Mouse (Mus musculus): ENCODE measurements at regions not wholly inside any gene's neighbourhood (a gene's known extent, or its start where the extent isn't known, plus 50 kb on each side); places are given as distances from the start of the nearest gene placed in this dataset.
"Not testable (repeated sequence)": the region's sequence is repeated elsewhere in the genome, so short reads cannot be mapped to it uniquely, and the experiment has no call there.

DNA sequence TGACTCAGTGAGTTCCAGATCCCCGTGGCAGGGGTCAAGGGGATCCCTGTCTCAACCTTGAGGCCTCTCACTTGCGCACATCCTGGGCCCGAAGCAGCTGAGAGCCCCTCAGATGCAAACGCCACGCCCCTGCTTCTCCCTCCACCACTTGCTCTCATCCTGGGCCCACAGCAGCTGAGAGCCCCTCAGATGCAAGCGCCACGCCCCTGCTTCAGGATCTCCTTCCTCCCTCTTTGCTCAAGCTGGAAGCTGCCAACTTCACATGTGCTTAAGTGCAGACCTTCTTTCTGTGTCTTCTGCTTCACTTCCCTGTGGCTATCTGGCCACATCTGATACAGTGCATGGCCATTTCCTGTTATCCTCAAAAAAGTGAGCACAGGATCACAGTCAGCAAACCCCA lies 416.1 kb upstream of the Ercc4 start:
- H3K4me1 ChIP-seq (ENCODE audit: control insufficient read depth, insufficient read depth, low read length): peaks cover 12% of the 10 kb centered on the region
- ATAC-seq (replicated peaks; ENCODE audit: extremely low read depth, insufficient read depth, low FRiP score): no peak
- H3K9ac ChIP-seq (ENCODE audit: low read length): no peak overlapping the region
- H3K9me3 ChIP-seq (replicated peaks; ENCODE audit: control insufficient read depth, low read length): no peaks in the 10 kb centered on the region
- no peaks in the 10 kb centered on the region for H3K27me3 ChIP-seq (ENCODE audit: control insufficient read depth, insufficient read depth, low read length)
- H3K27ac ChIP-seq (ENCODE audit: low read length): no peak overlapping the region
- H3K4me3 ChIP-seq (ENCODE audit: low read length): no peak overlapping the region
- H3K4me2 ChIP-seq (ENCODE audit: low read depth, low read length): no peak overlapping the region
- WGBS: 66% methylated on average over 7 of the region's 7 CpGs
- no peaks in the 10 kb centered on the region for H3K36me3 ChIP-seq (ENCODE audit: control insufficient read depth, insufficient read depth)

DNA sequence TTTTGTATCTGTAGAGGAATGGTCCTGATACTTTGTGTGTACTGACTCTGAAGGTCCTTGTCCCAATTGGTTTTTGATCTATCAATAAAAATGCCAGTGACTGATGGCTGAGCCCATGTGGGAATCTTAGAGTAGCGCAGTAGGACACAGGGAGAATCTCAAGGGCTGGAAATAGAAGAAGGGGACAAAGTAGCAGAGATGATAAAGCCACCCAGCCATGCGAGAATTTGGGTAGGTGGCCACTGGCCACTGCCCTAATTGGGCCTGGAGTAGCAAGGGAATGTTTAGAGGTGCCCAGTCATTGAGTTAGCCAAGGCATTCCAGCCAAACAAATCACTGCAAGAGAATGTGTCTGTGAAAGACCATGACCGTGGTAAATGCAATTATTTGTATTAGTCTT lies 414.8 kb upstream of the Ercc4 start:
- Histone ChIP-seq H3K4me1 (ENCODE audit: control insufficient read depth, insufficient read depth, low read length) (peaks cover 12% of the 10 kb centered on the region), H3K27ac (ENCODE audit: low read length) (no peak overlapping the region), H3K36me3 (ENCODE audit: control insufficient read depth, insufficient read depth) (no peaks in the 10 kb centered on the region), H3K27me3 (ENCODE audit: control insufficient read depth, insufficient read depth, low read length) (no peaks in the 10 kb centered on the region), H3K4me2 (ENCODE audit: low read depth, low read length) (no peak overlapping the region), H3K9me3 (replicated peaks; ENCODE audit: control insufficient read depth, low read length) (no peaks in the 10 kb centered on the region), H3K4me3 (ENCODE audit: low read length) (no peak overlapping the region), H3K9ac (ENCODE audit: low read length) (no peak overlapping the region)
- no peak for ATAC-seq (replicated peaks; ENCODE audit: extremely low read depth, insufficient read depth, low FRiP score)
- WGBS: 82% methylated on average over 3 of the region's 3 CpGs

DNA sequence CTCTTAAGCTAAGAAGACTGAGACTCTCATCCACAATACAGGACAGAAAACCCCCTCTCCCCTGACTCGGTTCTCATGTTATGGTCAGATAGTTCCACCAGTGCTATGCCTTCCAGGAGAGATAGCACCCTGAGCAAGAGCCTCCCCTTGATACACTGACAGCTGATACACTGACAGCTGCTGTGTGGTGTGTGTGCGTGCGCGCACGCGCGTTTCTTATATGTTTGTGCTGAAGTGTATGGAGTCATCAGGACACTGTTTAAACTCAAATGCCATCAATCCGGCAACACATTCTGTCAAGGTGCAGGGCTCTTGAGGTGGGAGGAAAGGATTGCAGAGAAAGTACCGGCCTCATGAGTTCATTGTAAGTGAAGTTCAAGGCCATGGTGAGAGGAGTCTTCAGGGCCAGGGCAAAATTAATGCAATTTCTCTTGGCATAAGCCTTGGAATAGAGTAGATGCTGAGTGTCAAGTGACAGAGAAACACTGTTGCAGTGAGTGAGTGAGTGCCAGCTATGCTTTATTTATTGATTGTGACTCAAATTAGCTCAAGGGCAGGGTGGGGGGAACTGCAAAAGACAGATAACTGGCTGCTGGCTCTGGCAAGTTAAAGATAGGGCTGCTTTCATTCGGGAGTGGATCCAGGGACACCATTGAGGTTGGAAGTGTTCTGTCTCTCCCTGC lies 412.4 kb upstream of the Ercc4 start:
- 39% methylated on average over 10 of the region's 10 CpGs for WGBS
- H3K4me2 ChIP-seq (ENCODE audit: low read depth, low read length): peak overlapping the region; percentile 43
- H3K4me1 ChIP-seq (ENCODE audit: control insufficient read depth, insufficient read depth, low read length): peaks cover 12% of the 10 kb centered on the region
- H3K4me3 ChIP-seq (ENCODE audit: low read length): peak overlapping the region; percentile 14; the same call in 1 of the 2 replicates
- H3K27me3 ChIP-seq (ENCODE audit: control insufficient read depth, insufficient read depth, low read length): no peaks in the 10 kb centered on the region
- H3K36me3 ChIP-seq (ENCODE audit: control insufficient read depth, insufficient read depth): no peaks in the 10 kb centered on the region
- H3K9me3 ChIP-seq (replicated peaks; ENCODE audit: control insufficient read depth, low read length): no peaks in the 10 kb centered on the region
- H3K27ac ChIP-seq (ENCODE audit: low read length): peak overlapping the region; percentile 78
- H3K9ac ChIP-seq (ENCODE audit: low read length): no peak overlapping the region
- ATAC-seq (replicated peaks; ENCODE audit: extremely low read depth, insufficient read depth, low FRiP score): peak; percentile 88

DNA sequence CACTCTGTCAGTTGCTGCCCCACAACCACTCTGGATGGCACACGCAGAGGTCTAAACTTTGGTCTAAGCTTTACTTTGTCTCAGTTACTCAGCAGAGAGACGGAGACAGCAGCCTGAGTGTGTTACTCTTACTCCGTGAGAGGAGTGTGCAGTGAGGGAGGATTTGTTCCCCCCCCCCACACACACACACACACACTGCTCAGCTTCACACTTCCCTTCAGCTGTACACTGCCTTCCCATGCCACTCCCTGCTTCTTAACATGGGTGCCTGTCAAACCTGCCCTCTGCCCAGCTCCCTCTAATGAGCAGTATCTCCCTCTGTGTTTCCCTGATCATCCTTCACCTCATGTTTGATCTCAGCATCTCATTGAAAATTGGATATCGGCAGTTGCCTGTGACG lies 409.9 kb upstream of the Ercc4 start:
- 88% methylated on average over 5 of the region's 5 CpGs for WGBS
- Histone ChIP-seq H3K4me2 (ENCODE audit: low read depth, low read length) (no peak overlapping the region), H3K36me3 (ENCODE audit: control insufficient read depth, insufficient read depth) (no peaks in the 10 kb centered on the region), H3K4me1 (ENCODE audit: control insufficient read depth, insufficient read depth, low read length) (peaks cover 12% of the 10 kb centered on the region), H3K9me3 (replicated peaks; ENCODE audit: control insufficient read depth, low read length) (no peaks in the 10 kb centered on the region), H3K27ac (ENCODE audit: low read length) (no peak overlapping the region), H3K27me3 (ENCODE audit: control insufficient read depth, insufficient read depth, low read length) (no peaks in the 10 kb centered on the region), H3K4me3 (ENCODE audit: low read length) (no peak overlapping the region), H3K9ac (ENCODE audit: low read length) (no peak overlapping the region)
- ATAC-seq (replicated peaks; ENCODE audit: extremely low read depth, insufficient read depth, low FRiP score): no peak

DNA sequence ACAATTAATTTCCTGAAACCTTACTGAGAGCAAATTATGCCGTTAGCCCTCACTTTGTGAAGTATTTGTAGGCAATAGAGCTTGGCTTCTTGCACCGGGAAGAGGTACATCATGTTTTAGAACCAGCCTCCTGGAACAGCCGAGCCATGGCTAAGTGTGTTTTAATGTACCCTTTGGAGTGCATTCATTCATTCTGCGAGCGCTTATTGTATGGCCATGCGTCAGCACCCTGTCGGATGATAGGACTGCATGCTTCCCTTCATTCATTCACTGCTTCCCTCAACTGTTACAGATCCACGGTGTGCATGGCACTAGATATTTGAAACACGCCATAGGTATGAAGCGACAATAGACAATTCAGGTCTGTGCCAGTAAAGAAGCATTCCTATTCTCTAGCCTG lies 409.4 kb upstream of the Ercc4 start:
- no peaks in the 10 kb centered on the region for H3K36me3 ChIP-seq (ENCODE audit: control insufficient read depth, insufficient read depth)
- no peaks in the 10 kb centered on the region for H3K9me3 ChIP-seq (replicated peaks; ENCODE audit: control insufficient read depth, low read length)
- ATAC-seq (replicated peaks; ENCODE audit: extremely low read depth, insufficient read depth, low FRiP score): no peak
- H3K4me1 ChIP-seq (ENCODE audit: control insufficient read depth, insufficient read depth, low read length): peaks cover 12% of the 10 kb centered on the region
- no peaks in the 10 kb centered on the region for H3K27me3 ChIP-seq (ENCODE audit: control insufficient read depth, insufficient read depth, low read length)
- no peak overlapping the region for H3K4me2 ChIP-seq (ENCODE audit: low read depth, low read length)
- WGBS: 90% methylated on average over 10 of the region's 10 CpGs
- no peak overlapping the region for H3K9ac ChIP-seq (ENCODE audit: low read length)
- H3K4me3 ChIP-seq (ENCODE audit: low read length): no peak overlapping the region
- H3K27ac ChIP-seq (ENCODE audit: low read length): no peak overlapping the region

DNA sequence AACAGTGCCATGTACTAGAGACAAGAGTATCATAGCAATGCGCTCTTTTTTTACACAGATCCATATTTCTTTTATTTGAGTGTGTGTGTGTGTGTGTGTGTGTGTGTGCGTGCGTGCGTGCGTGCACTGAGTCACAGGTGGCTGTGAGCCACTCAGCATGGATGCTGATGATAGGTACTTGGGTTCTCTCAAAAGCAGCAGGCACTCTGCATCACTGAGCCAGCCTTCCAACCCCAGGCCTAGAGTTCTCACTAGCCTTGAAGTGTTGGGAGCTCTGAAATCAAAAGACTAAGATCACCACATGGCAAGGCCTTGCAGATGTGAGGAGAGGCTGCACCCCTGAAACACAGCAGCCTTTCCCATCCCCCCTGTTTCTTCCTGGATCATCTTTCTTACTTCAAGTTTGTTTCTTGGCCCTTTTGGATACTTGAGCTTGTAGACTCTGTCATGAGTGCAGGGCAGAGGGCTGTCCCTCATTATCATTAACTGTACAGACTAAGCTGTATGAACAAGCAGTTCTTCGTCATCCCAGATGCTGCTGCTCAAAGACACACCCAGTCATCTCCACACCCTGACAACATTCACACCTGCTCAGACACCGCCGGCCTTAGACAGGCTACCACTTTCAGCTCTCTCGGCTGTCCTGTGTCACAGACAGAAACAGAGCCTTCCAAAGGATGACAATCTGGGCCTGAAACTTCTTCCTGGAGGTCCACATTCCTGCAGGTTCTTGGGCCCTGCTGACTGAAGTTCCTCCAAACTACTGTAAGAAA lies 405.5 kb upstream of the Ercc4 start:
- H3K4me1 ChIP-seq (ENCODE audit: control insufficient read depth, insufficient read depth, low read length): no peaks in the 10 kb centered on the region
- no peak overlapping the region for H3K4me2 ChIP-seq (ENCODE audit: low read depth, low read length)
- H3K27ac ChIP-seq (ENCODE audit: low read length): no peak overlapping the region
- 82% methylated on average over 9 of the region's 9 CpGs for WGBS
- no peaks in the 10 kb centered on the region for H3K27me3 ChIP-seq (ENCODE audit: control insufficient read depth, insufficient read depth, low read length)
- H3K9ac ChIP-seq (ENCODE audit: low read length): no peak overlapping the region
- no peak overlapping the region for H3K4me3 ChIP-seq (ENCODE audit: low read length)
- H3K36me3 ChIP-seq (ENCODE audit: control insufficient read depth, insufficient read depth): no peaks in the 10 kb centered on the region
- H3K9me3 ChIP-seq (replicated peaks; ENCODE audit: control insufficient read depth, low read length): no peaks in the 10 kb centered on the region
- no peak for ATAC-seq (replicated peaks; ENCODE audit: extremely low read depth, insufficient read depth, low FRiP score)

DNA sequence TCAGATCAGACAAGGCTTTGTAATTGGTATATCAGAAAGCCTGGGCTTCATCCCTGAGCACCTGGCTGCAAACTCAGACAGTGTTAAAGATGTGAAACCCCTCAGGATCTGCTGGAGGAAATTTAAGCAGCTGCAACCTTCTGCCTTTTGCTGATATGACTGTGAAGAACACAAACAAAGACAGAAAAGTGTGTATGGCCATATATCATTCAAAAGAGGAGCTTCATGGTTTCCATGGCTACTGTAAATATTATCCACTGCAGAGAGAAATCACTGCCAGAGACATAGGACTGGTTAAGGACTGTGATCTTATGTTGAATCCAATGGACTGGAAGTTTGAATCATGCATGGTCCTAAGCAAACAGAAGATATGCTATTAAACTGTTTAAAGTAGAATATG lies 402.6 kb upstream of the Ercc4 start:
- H3K36me3 ChIP-seq (ENCODE audit: control insufficient read depth, insufficient read depth): no peaks in the 10 kb centered on the region
- no peak overlapping the region for H3K9ac ChIP-seq (ENCODE audit: low read length)
- ATAC-seq (replicated peaks; ENCODE audit: extremely low read depth, insufficient read depth, low FRiP score): no peak
- H3K4me2 ChIP-seq (ENCODE audit: low read depth, low read length): no peak overlapping the region
- no peaks in the 10 kb centered on the region for H3K4me1 ChIP-seq (ENCODE audit: control insufficient read depth, insufficient read depth, low read length)
- no peak overlapping the region for H3K4me3 ChIP-seq (ENCODE audit: low read length)
- H3K9me3 ChIP-seq (replicated peaks; ENCODE audit: control insufficient read depth, low read length): no peaks in the 10 kb centered on the region
- H3K27me3 ChIP-seq (ENCODE audit: control insufficient read depth, insufficient read depth, low read length): no peaks in the 10 kb centered on the region
- H3K27ac ChIP-seq (ENCODE audit: low read length): no peak overlapping the region

DNA sequence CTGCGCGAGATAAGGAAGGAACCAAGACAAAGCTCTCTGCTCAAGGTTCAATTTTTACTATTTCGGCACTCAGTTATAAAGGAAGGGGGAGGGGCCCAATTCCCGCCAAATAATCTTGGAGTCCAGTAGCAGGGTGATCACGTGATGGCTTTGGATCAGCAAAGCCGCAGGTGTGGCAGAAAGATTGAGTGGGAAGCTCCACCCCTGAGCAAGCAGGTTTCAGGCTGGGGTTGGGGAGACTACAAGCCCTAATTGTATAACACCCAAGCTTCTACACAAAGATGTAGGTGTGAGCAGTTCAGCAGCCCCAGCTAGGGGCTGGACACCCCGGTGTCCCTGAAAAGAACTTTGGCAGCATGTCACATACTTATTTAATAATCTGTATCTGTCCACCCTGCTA lies 388.1 kb upstream of the Ercc4 start:
- H3K4me2 ChIP-seq (ENCODE audit: low read depth, low read length); H3K9ac ChIP-seq (ENCODE audit: low read length); H3K27ac ChIP-seq (ENCODE audit: low read length); H3K27me3 ChIP-seq (ENCODE audit: control insufficient read depth, insufficient read depth, low read length); H3K9me3 ChIP-seq (replicated peaks; ENCODE audit: control insufficient read depth, low read length); H3K4me1 ChIP-seq (ENCODE audit: control insufficient read depth, insufficient read depth, low read length); H3K36me3 ChIP-seq (ENCODE audit: control insufficient read depth, insufficient read depth); ATAC-seq (replicated peaks; ENCODE audit: extremely low read depth, insufficient read depth, low FRiP score); H3K4me3 ChIP-seq (ENCODE audit: low read length): not testable (repeated sequence)
- WGBS: 79% methylated on average over 4 of the region's 7 CpGs

DNA sequence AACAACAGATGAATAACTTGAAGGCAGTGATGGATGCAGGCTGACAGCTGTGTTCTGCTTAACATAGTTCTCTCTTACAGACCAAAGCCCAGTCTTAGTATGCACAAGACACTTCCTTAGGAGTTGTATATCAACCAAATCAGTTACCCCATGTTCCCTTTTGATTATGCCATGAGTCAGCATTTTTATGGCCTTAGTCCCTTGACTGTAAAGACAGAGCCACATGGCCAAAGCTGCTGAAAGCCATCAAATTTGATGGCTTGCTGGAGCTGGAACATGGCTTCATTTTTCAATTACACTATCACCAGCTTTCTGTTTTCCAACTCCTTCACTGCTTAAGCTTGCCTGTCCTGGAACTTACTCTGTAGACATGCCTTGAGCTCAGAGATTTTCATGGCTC lies 383.4 kb upstream of the Ercc4 start:
- H3K4me2 ChIP-seq (ENCODE audit: low read depth, low read length): no peak overlapping the region
- H3K27ac ChIP-seq (ENCODE audit: low read length): no peak overlapping the region
- H3K9me3 ChIP-seq (replicated peaks; ENCODE audit: control insufficient read depth, low read length): no peaks in the 10 kb centered on the region
- H3K4me1 ChIP-seq (ENCODE audit: control insufficient read depth, insufficient read depth, low read length): no peaks in the 10 kb centered on the region
- H3K27me3 ChIP-seq (ENCODE audit: control insufficient read depth, insufficient read depth, low read length): no peaks in the 10 kb centered on the region
- no peaks in the 10 kb centered on the region for H3K36me3 ChIP-seq (ENCODE audit: control insufficient read depth, insufficient read depth)
- H3K4me3 ChIP-seq (ENCODE audit: low read length): no peak overlapping the region
- ATAC-seq (replicated peaks; ENCODE audit: extremely low read depth, insufficient read depth, low FRiP score): no peak
- H3K9ac ChIP-seq (ENCODE audit: low read length): no peak overlapping the region

All from heart, embryonic 16.5 days (tissue).